Mouse (Mus musculus) stomach, postnatal 0 days (tissue): Measurements from ENCODE around the gene Kcnn3.

Source experiments
- CTCF ChIP-seq: IDR thresholded peaks from 2 replicates; pipeline ENCODE4 v1.5.1; 2016; ENCODE audit warnings: antibody characterized with exemption, low read depth, mild to moderate bottlenecking, moderate library complexity
- EP300 ChIP-seq: optimal IDR thresholded peaks from 2 replicates; pipeline ENCODE3; 2016; ENCODE audit warnings: antibody characterized with exemption

DNA sequence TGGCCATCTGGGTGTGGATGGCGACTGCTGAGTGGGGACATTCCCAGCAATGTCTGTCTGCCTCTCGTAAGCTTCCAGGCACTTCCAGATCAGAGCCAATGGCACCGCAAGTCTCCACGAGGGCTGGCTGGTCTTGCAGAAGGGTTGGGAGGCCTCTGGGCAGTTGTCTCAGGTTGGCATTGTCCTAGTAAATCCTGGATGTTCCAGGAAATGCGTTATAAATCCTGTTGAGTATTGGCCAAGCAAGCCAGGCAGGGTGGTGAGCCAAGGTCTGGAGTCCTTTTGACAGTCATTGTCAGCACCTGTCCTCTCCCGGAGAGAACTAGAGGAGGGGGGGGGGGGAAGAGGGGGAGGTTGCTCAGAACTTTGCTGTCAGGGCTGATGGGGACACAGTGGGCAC, 40.9 kb upstream of the Kcnn3 start:
- no peak for TF ChIP-seq CTCF
- TF ChIP-seq EP300, result no peak
